ENCODE assay signal across 7 mouse cellular contexts in genomic region chr5:47984584-47985197, GRCm38 (mm10). TPM values are rescaled to one million over a fixed set of nuclear protein-coding genes. Genes with fewer than 3 reads are reported as not detected.
DNase-seq lines count a peak whose midpoint lies in the region; ATAC-seq lines count a peak whose summit lies in the region.

No protein-coding gene starts in this region.

- peak overlapping the region; percentile 91 for H3K27ac ChIP-seq in forebrain, embryonic 10.5 days
- H3K27ac ChIP-seq in liver, embryonic 15.5 days (replicated peaks): no peak overlapping the region

- no peak for ATAC-seq in liver, embryonic 15.5 days (ENCODE audit: insufficient read depth)

- under 1% methylated on average over 23 of the region's 23 CpGs for WGBS in forebrain, embryonic 10.5 days
- 1% methylated on average over 23 of the region's 23 CpGs for WGBS in liver, embryonic 15.5 days (ENCODE audit: insufficient replicate concordance)

- H3K4me2 ChIP-seq in liver, embryonic 15.5 days: peak overlapping the region; percentile 74

- DNase-seq in thymus, postnatal 4 days: peak; percentile 7
- no peak for DNase-seq in thymus, postnatal 14 days
- DNase-seq in forebrain, embryonic 10.5 days (ENCODE audit: extremely low spot score, low spot score): peak; percentile 34
- peak; percentile 0 for DNase-seq in induced T-regulatory cell, adult 2 months (ENCODE audit: low read depth)
- peak; percentile 11 for DNase-seq in right cerebral cortex, postnatal 4 days
- DNase-seq in MN1 (ENCODE audit: low spot score): no peak

- no peaks in the 10 kb centered on the region for H3K9me3 ChIP-seq in forebrain, embryonic 10.5 days
- no peaks in the 10 kb centered on the region for H3K9me3 ChIP-seq in liver, embryonic 15.5 days (replicated peaks)

- peak overlapping the region; percentile 80 for H3K4me3 ChIP-seq in forebrain, embryonic 10.5 days
- H3K4me3 ChIP-seq in liver, embryonic 15.5 days (replicated peaks): peak overlapping the region; percentile 56; the same call in 1 of the 2 replicates

- H3K9ac ChIP-seq in liver, embryonic 15.5 days: no peak overlapping the region

- H3K27me3 ChIP-seq in forebrain, embryonic 10.5 days (ENCODE audit: poor library complexity, severe bottlenecking): peaks cover 39% of the 10 kb centered on the region
- H3K27me3 ChIP-seq in liver, embryonic 15.5 days: peaks cover 52% of the 10 kb centered on the region

- H3K36me3 ChIP-seq in forebrain, embryonic 10.5 days (replicated peaks): no peaks in the 10 kb centered on the region
- no peaks in the 10 kb centered on the region for H3K36me3 ChIP-seq in liver, embryonic 15.5 days (replicated peaks)

- peaks cover 68% of the 10 kb centered on the region for H3K4me1 ChIP-seq in forebrain, embryonic 10.5 days
- H3K4me1 ChIP-seq in liver, embryonic 15.5 days (replicated peaks): peaks cover 18% of the 10 kb centered on the region; the same call in 1 of the 2 replicates

RNA-seq across cellular contexts. Expression of gene Slit2, which starts 1.8 kb away (rescaled TPM):
- 23.9 and 29.8 TPM in 2 replicates for polyA plus RNA-seq in forebrain, embryonic 10.5 days (2016; fragmentation: Nextera tagmentation; extraction: Ambion mirVana)
- polyA plus RNA-seq in liver, embryonic 15.5 days (2015; fragmentation: Nextera tagmentation; extraction: Ambion mirVana): 0.44 and 0.75 TPM in 2 replicates

Comparison
In these comparisons a context has a peak if more than half of its experiments do, and no peak if none do; other contexts are left out.
1. DNase-seq: peak in thymus, postnatal 4 days (single experiment), forebrain, embryonic 10.5 days (single experiment), induced T-regulatory cell, adult 2 months (single experiment) and right cerebral cortex, postnatal 4 days (single experiment); none in thymus, postnatal 14 days (single experiment) and MN1 (single experiment).
2. RNA of gene Slit2, which starts 1.8 kb away (polyA plus RNA-seq): 23.9 to 29.8 TPM in forebrain, embryonic 10.5 days; 0.44 to 0.75 TPM in liver, embryonic 15.5 days; every median in the first group is over 10 times any median in the second.